18 mouse cellular contexts compared by ENCODE assay signal in the genomic region with DNA sequence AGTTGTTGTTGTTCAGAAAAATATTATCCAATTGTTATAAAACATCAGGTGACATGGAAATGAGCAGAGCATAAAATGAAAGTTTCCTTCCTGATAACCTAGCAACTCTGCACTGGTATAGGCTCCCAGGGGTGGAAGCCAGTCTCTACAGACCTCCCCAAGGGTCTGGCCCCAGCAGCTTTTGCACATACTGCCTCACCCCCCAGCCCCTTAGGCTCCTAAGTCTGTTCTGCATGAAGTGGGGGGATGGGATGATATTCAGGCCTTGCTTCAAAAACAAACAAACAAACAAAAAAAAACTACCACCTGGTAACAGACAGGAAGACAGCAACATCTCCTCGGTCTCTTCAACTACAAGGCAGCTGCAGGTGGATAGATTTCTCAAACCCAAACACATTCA. TPM values are rescaled to one million over a fixed set of nuclear protein-coding genes. Genes with fewer than 3 reads are reported as not detected.
"Had no signal": no experiment of that assay in that cellular context is flagged by ENCODE, and none has a peak within 500 bp of the region (broad histone marks: within the 10 kb centered on the region; RNA-seq: fewer than 3 reads in every experiment).

No protein-coding gene starts in this region.

- H3K27ac ChIP-seq: liver, embryonic 13.5 days; liver, embryonic 15.5 days; lung, embryonic 15.5 days; macrophage; midbrain, embryonic 13.5 days; midbrain, embryonic 15.5 days; neural tube, embryonic 12.5 days; stomach, embryonic 15.5 days; stomach, postnatal 0 days had no signal

- H3K4me1 ChIP-seq: liver, embryonic 15.5 days; lung, embryonic 15.5 days; midbrain, embryonic 13.5 days; midbrain, embryonic 15.5 days; neural tube, embryonic 12.5 days; stomach, embryonic 15.5 days had no signal

- H3K9me3 ChIP-seq: liver, embryonic 13.5 days; liver, embryonic 15.5 days; lung, embryonic 15.5 days; megakaryocyte, embryonic 14.5 days; midbrain, embryonic 13.5 days; midbrain, embryonic 15.5 days; neural tube, embryonic 12.5 days; stomach, embryonic 15.5 days had no signal

- H3K4me3 ChIP-seq: liver, embryonic 13.5 days; liver, embryonic 15.5 days; lung, embryonic 15.5 days; megakaryocyte, embryonic 14.5 days; midbrain, embryonic 13.5 days; midbrain, embryonic 15.5 days; neural tube, embryonic 12.5 days; stomach, embryonic 15.5 days had no signal

- H3K36me3 ChIP-seq: liver, embryonic 13.5 days; liver, embryonic 15.5 days; lung, embryonic 15.5 days; midbrain, embryonic 13.5 days; midbrain, embryonic 15.5 days; neural tube, embryonic 12.5 days; stomach, embryonic 15.5 days had no signal

- DNase-seq: liver, embryonic 13.5 days; liver, postnatal 0 days; lung, adult 2 months; lung, postnatal 14 days; lung, postnatal 36 days; right cerebral cortex, postnatal 14 days had no signal

- H3K27me3 ChIP-seq: liver, embryonic 13.5 days; liver, embryonic 15.5 days; lung, embryonic 15.5 days; midbrain, embryonic 13.5 days; neural tube, embryonic 12.5 days; stomach, embryonic 15.5 days had no signal

RNA-seq across cellular contexts. Expression of a gene that starts 7.1 kb away (rescaled TPM):
- polyA plus RNA-seq: lung, embryonic 15.5 days; macrophage; midbrain, embryonic 11.5 days; midbrain, embryonic 13.5 days; midbrain, embryonic 15.5 days; midbrain, postnatal 0 days; neural tube, embryonic 12.5 days; neural tube, embryonic 14.5 days had no signal

RNA-seq across cellular contexts. Expression of a gene that starts 46.5 kb away (rescaled TPM):
- polyA plus RNA-seq: lung, embryonic 15.5 days; midbrain, embryonic 11.5 days; neural tube, embryonic 12.5 days; neural tube, embryonic 14.5 days; stomach, embryonic 15.5 days had no signal
